Mouse (Mus musculus): Measurements from ENCODE around the gene Fbxo8. TPM values are rescaled to one million over a fixed set of nuclear protein-coding genes. Genes with fewer than 3 reads are reported as not detected.

Gene Fbxo8
- total and polyA plus RNA-seq, 3 experiments: 17.0 to 28.8 TPM; not detected in 1

DNA sequence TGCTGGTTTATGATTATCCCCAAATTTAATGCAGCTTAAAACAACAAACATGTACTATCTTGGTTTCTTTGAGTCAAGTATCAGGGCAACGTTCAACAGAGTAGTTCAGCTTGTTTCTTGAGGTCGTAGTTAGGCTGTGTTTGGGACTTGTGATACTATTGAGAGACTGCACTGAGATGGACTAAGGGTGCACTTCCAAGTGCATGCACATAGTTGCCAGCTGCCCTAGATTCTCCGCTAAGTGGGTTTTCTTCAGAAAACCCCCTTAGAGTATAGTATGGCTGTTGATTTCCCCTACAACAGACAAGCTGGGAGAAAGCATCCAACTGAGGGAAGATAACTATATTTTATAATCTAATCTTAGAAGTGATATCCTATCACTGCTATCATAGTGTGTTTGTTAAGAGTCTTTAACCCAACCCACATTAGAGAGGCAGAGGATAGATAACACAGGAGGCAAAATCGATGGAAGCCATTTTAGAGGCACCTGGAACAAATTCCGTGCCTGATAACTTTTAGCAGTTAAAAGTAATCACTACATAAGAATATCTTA is 1.7 kb downstream of the Fbxo8 start:
- Histone ChIP-seq H3K4me1 (ENCODE audit: control insufficient read depth in 1 of 2, insufficient read depth in 2 of 2, low read length in 2 of 2) (peaks cover 0 to 3% of the 10 kb centered on the region in 2 experiments; a peak in 1 of 4 replicates), H3K4me3 (ENCODE audit: control insufficient read depth in 1 of 2, insufficient read depth in 1 of 2, low read depth in 2 of 2, low read length in 2 of 2) (peak overlapping the region; percentile 86 to 90), H3K79me2 (ENCODE audit: control insufficient read depth, insufficient read depth, low read length, poor library complexity) (peaks cover 23% of the 10 kb centered on the region), H3K9me3 (replicated peaks; ENCODE audit: insufficient read depth, low read length) (no peaks in the 10 kb centered on the region), H3K36me3 (ENCODE audit: control insufficient read depth in 1 of 2, insufficient read depth in 2 of 2, low read length in 2 of 2) (peaks cover 0 to 11% of the 10 kb centered on the region in 2 experiments; a peak in 2 of 4 replicates), H3K27me3 (ENCODE audit: control insufficient read depth in 1 of 2, insufficient read depth in 2 of 2, low read length in 2 of 2) (no peaks in the 10 kb centered on the region), H3K9ac (ENCODE audit: control insufficient read depth, low read depth, low read length, poor library complexity, severe bottlenecking) (peak overlapping the region; percentile 99), H3K27ac (ENCODE audit: control insufficient read depth, low read depth, low read length) (no peak overlapping the region)
- TF ChIP-seq SIN3A (IDR thresholded peaks at IDR 0.05; ENCODE audit: low read length) (peak; percentile 35; the same call in 1 of the 2 replicates), HCFC1 (IDR thresholded peaks at IDR 0.05; ENCODE audit: low read depth, low read length) (0 out of 2 replicates have a peak, but pooled peaks have one; percentile 7), POLR2AphosphoS2 (IDR thresholded peaks at IDR 0.05; ENCODE audit: low read length) (no peak), GATA1 (IDR thresholded peaks at IDR 0.05; ENCODE audit: low read depth, low read length) (peak; percentile 62; the same call in 1 of the 2 replicates), MXI1 (IDR thresholded peaks at IDR 0.05; ENCODE audit: low read depth, low read length) (no peak)
- DNase-seq (ENCODE audit: low read depth, low spot score): peak; percentile 49

DNA sequence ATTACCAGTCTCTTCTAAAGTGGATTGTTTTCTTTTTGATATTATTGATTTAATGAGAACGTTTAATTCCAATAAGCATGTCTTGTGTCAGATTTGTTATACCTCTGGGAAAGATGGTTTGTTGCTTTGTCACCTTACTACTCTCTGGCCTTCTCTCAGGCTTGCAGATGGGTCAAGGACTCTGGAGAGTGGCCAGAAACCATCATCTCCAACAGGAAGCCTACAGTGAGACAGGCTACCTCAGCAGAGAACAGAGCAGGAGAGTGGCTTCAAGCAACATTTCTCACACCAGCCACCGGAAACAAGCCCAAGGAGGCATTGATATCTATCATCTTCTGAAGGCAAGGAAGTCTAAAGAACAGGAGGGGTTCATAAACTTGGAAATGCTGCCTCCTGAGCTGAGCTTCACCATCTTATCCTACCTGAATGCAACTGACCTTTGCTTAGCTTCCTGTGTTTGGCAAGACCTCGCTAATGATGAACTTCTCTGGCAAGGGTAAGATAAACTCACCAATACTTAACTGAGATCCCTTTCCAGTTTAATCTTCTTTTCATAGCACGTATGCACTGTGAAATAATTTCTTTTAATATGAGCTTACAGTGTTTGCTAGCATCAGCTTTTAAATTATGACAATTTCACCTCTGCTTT is 13.6 kb downstream of the Fbxo8 start:
- Histone ChIP-seq H3K27ac (ENCODE audit: control insufficient read depth, low read depth, low read length) (no peak overlapping the region), H3K27me3 (ENCODE audit: control insufficient read depth in 1 of 2, insufficient read depth in 2 of 2, low read length in 2 of 2) (no peaks in the 10 kb centered on the region), H3K36me3 (ENCODE audit: control insufficient read depth in 1 of 2, insufficient read depth in 2 of 2, low read length in 2 of 2) (peaks cover 0 to under 1% of the 10 kb centered on the region in 2 experiments; a peak in 2 of 4 replicates), H3K4me3 (ENCODE audit: control insufficient read depth in 1 of 2, insufficient read depth in 1 of 2, low read depth in 2 of 2, low read length in 2 of 2) (no peak overlapping the region), H3K9me3 (replicated peaks; ENCODE audit: insufficient read depth, low read length) (no peaks in the 10 kb centered on the region), H3K4me1 (ENCODE audit: control insufficient read depth in 1 of 2, insufficient read depth in 2 of 2, low read length in 2 of 2) (no peaks in the 10 kb centered on the region), H3K9ac (ENCODE audit: control insufficient read depth, low read depth, low read length, poor library complexity, severe bottlenecking) (no peak overlapping the region), H3K79me2 (ENCODE audit: control insufficient read depth, insufficient read depth, low read length, poor library complexity) (no peaks in the 10 kb centered on the region; the same call in 1 of the 2 replicates)
- no peak for DNase-seq (ENCODE audit: low read depth, low spot score)
- no peak for TF ChIP-seq POLR2AphosphoS2 (IDR thresholded peaks at IDR 0.05; ENCODE audit: low read length)
- TF ChIP-seq ZMIZ1 (IDR thresholded peaks at IDR 0.05; ENCODE audit: low read depth, low read length): no peak
- no peak for TF ChIP-seq MAX (IDR thresholded peaks at IDR 0.05; ENCODE audit: low read length)
- no peak for TF ChIP-seq SMC3 (IDR thresholded peaks at IDR 0.05; ENCODE audit: low read depth, low read length)
- TF ChIP-seq MAZ (IDR thresholded peaks at IDR 0.05; ENCODE audit: low read depth, low read length): no peak
- TF ChIP-seq KAT2A (conservative IDR thresholded peaks at IDR 0.05; ENCODE audit: low read depth, low read length): no peak
- no peak for TF ChIP-seq JUND (IDR thresholded peaks at IDR 0.05; ENCODE audit: low read depth, low read length)
- TF ChIP-seq ETS1 (IDR thresholded peaks at IDR 0.05; ENCODE audit: low read depth, low read length): no peak
- no peak for TF ChIP-seq RAD21 (IDR thresholded peaks at IDR 0.05; ENCODE audit: low read depth, low read length)
- TF ChIP-seq HCFC1 (IDR thresholded peaks at IDR 0.05; ENCODE audit: low read depth, low read length): no peak
- no peak for TF ChIP-seq ZC3H11A (IDR thresholded peaks at IDR 0.05; ENCODE audit: low read depth, low read length)
- TF ChIP-seq BHLHE40 (IDR thresholded peaks at IDR 0.05; ENCODE audit: borderline replicate concordance, low read depth, low read length): no peak
- no peak for TF ChIP-seq CTCF (IDR thresholded peaks at IDR 0.05 in 2 of 3, conservative IDR thresholded peaks at IDR 0.05 in 1 of 3; ENCODE audit: control insufficient read depth in 1 of 3, insufficient read depth in 1 of 3, low read depth in 2 of 3, low read length in 3 of 3, poor library complexity in 1 of 3, severe bottlenecking in 1 of 3)
- no peak for TF ChIP-seq RCOR1 (IDR thresholded peaks at IDR 0.05; ENCODE audit: low read depth, low read length)
- no peak for TF ChIP-seq POLR2AphosphoS5 (IDR thresholded peaks at IDR 0.05; ENCODE audit: borderline replicate concordance, low read depth, low read length)
